Mouse (Mus musculus) MEL (cell line): ENCODE measurements at regions not wholly inside any gene's neighbourhood (a gene's known extent, or its start where the extent isn't known, plus 50 kb on each side); places are given as distances from the start of the nearest gene placed in this dataset.

ENCODE experiments used
- DNase-seq: peaks from one replicate; pipeline ENCODE4 v3.0.0; 2011; ENCODE audit warnings: low read depth, low spot score
- H3K27ac ChIP-seq: 2 replicates; pipeline ENCODE4 v1.5.1; 2012; ENCODE audit warnings: low read depth, mild to moderate bottlenecking, control low read depth, low read length, moderate library complexity; ENCODE audit not compliant: control insufficient read depth
- H3K27me3 ChIP-seq, 2 experiments: fragments of 150-350 bp in 1 of 2; sonication (generic) in 1 of 2; 2 replicates each; pipeline ENCODE4 v1.6.1; 2012; ENCODE audit warnings: low read length in 2 of 2, mild to moderate bottlenecking in 2 of 2, improper control_type of control experiment in 1 of 2, moderate library complexity in 1 of 2; ENCODE audit not compliant: insufficient read depth in 2 of 2, control insufficient read depth in 1 of 2
- H3K36me3 ChIP-seq, 2 experiments: 2 replicates each; pipeline ENCODE4 v1.6.1; 2012 to 2014; ENCODE audit warnings: low read length in 2 of 2, improper control_type of control experiment in 1 of 2, inconsistent platforms in 1 of 2, mild to moderate bottlenecking in 1 of 2; ENCODE audit not compliant: insufficient read depth in 2 of 2, control insufficient read depth in 1 of 2
- H3K4me1 ChIP-seq, 2 experiments: fragments of 150-350 bp in 1 of 2; sonication (generic) in 1 of 2; 2 replicates each; pipeline ENCODE4 v1.6.1; 2012; ENCODE audit warnings: low read length in 2 of 2, improper control_type of control experiment in 1 of 2, mild to moderate bottlenecking in 1 of 2; ENCODE audit not compliant: insufficient read depth in 2 of 2, control insufficient read depth in 1 of 2
- H3K4me3 ChIP-seq, 2 experiments: fragments of 150-350 bp in 1 of 2; sonication (generic) in 1 of 2; 2 replicates each; pipeline ENCODE4 v1.5.1; 2012; ENCODE audit warnings: low read depth in 2 of 2, low read length in 2 of 2, mild to moderate bottlenecking in 2 of 2, moderate library complexity in 2 of 2, control low read depth in 1 of 2, improper control_type of control experiment in 1 of 2; ENCODE audit not compliant: control insufficient read depth in 1 of 2, insufficient read depth in 1 of 2
- H3K79me2 ChIP-seq: 2 replicates; pipeline ENCODE4 v1.6.1; 2012; ENCODE audit warnings: mild to moderate bottlenecking, low read length, moderate library complexity; ENCODE audit not compliant: control insufficient read depth, poor library complexity, insufficient read depth
- H3K9ac ChIP-seq: 2 replicates; pipeline ENCODE4 v1.6.1; 2012; ENCODE audit warnings: low read depth, mild to moderate bottlenecking, control low read depth, low read length, moderate library complexity; ENCODE audit not compliant: control insufficient read depth, poor library complexity, severe bottlenecking
- H3K9me3 ChIP-seq: fragments of 150-350 bp; sonication (generic); replicated peaks from 2 replicates; pipeline ENCODE4 v1.6.1; 2012; ENCODE audit warnings: mild to moderate bottlenecking, low read length, improper control_type of control experiment, moderate library complexity; ENCODE audit not compliant: insufficient read depth
- CTCF ChIP-seq, 3 experiments: IDR thresholded peaks in 2 of 3; conservative IDR thresholded peaks in 1 of 3; 2 replicates each; pipeline ENCODE4 v1.5.1; 2011 to 2012; ENCODE audit warnings: low read length in 3 of 3, low read depth in 2 of 3, mild to moderate bottlenecking in 2 of 3, improper control_type of control experiment in 1 of 3, inconsistent platforms in 1 of 3, mixed read lengths in 1 of 3, moderate library complexity in 1 of 3; ENCODE audit not compliant: control insufficient read depth in 1 of 3, insufficient read depth in 1 of 3, poor library complexity in 1 of 3, severe bottlenecking in 1 of 3
- ELF1 ChIP-seq: IDR thresholded peaks from 2 replicates; pipeline ENCODE4 v1.6.1; 2014; ENCODE audit warnings: low read depth, mild to moderate bottlenecking, inconsistent platforms, low read length, improper control_type of control experiment, moderate library complexity
- EP300 ChIP-seq, 2 experiments: IDR thresholded peaks; 2 replicates each; pipeline ENCODE4 v1.6.1; 2011; ENCODE audit warnings: improper control_type of control experiment in 2 of 2, low read length in 2 of 2, low read depth in 1 of 2, mild to moderate bottlenecking in 1 of 2
- ETS1 ChIP-seq: IDR thresholded peaks from 2 replicates; pipeline ENCODE4 v1.6.1; 2012; ENCODE audit warnings: low read depth, mild to moderate bottlenecking, inconsistent platforms, low read length, improper control_type of control experiment, moderate library complexity
- GABPA ChIP-seq: IDR thresholded peaks from 2 replicates; pipeline ENCODE4 v1.6.1; 2012; ENCODE audit warnings: low read depth, mild to moderate bottlenecking, inconsistent platforms, low read length, improper control_type of control experiment, moderate library complexity
- GATA1 ChIP-seq: IDR thresholded peaks from 2 replicates; pipeline ENCODE4 v1.6.1; 2011; ENCODE audit warnings: low read depth, low read length, improper control_type of control experiment
- HCFC1 ChIP-seq: IDR thresholded peaks from 2 replicates; pipeline ENCODE4 v1.6.1; 2012; ENCODE audit warnings: low read depth, mild to moderate bottlenecking, inconsistent platforms, low read length, improper control_type of control experiment, moderate library complexity
- KAT2A ChIP-seq: conservative IDR thresholded peaks from 2 replicates; pipeline ENCODE4 v1.6.1; 2012; ENCODE audit warnings: low read depth, low read length, improper control_type of control experiment, inconsistent platforms
- MAX ChIP-seq: IDR thresholded peaks from 2 replicates; pipeline ENCODE4 v1.6.1; 2011; ENCODE audit warnings: low read length, improper control_type of control experiment
- MEF2A ChIP-seq: IDR thresholded peaks from 2 replicates; pipeline ENCODE4 v1.6.1; 2014; ENCODE audit warnings: low read depth, mild to moderate bottlenecking, inconsistent platforms, low read length, improper control_type of control experiment; ENCODE audit not compliant: poor library complexity, insufficient replicate concordance, severe bottlenecking; ENCODE audit errors: extremely low read depth
- MXI1 ChIP-seq: IDR thresholded peaks from 2 replicates; pipeline ENCODE4 v1.6.1; 2011; ENCODE audit warnings: mild to moderate bottlenecking, low read depth, low read length, improper control_type of control experiment
- MYB ChIP-seq: IDR thresholded peaks from 2 replicates; pipeline ENCODE4 v1.6.1; 2011; ENCODE audit warnings: mild to moderate bottlenecking, low read depth, low read length, improper control_type of control experiment
- MYC ChIP-seq: IDR thresholded peaks from 2 replicates; pipeline ENCODE4 v1.6.1; 2011; ENCODE audit warnings: low read depth, mild to moderate bottlenecking, low read length, improper control_type of control experiment, moderate library complexity
- POLR2AphosphoS2 ChIP-seq: IDR thresholded peaks from 2 replicates; pipeline ENCODE4 v1.6.1; 2011; ENCODE audit warnings: low read length, improper control_type of control experiment
- RAD21 ChIP-seq: IDR thresholded peaks from 2 replicates; pipeline ENCODE4 v1.6.1; 2011; ENCODE audit warnings: mild to moderate bottlenecking, low read depth, low read length, improper control_type of control experiment
- RCOR1 ChIP-seq: IDR thresholded peaks from 2 replicates; pipeline ENCODE4 v1.6.1; 2012; ENCODE audit warnings: low read depth, mild to moderate bottlenecking, inconsistent platforms, low read length, improper control_type of control experiment
- TCF12 ChIP-seq: IDR thresholded peaks from 2 replicates; pipeline ENCODE4 v1.6.1; 2014; ENCODE audit warnings: low read depth, mild to moderate bottlenecking, inconsistent platforms, low read length, improper control_type of control experiment, moderate library complexity
- USF1 ChIP-seq: IDR thresholded peaks from 2 replicates; pipeline ENCODE4 v1.6.1; 2014; ENCODE audit warnings: low read depth, mild to moderate bottlenecking, inconsistent platforms, low read length, improper control_type of control experiment, moderate library complexity
- USF2 ChIP-seq, 2 experiments: IDR thresholded peaks; 2 replicates each; pipeline ENCODE4 v1.6.1; 2011 to 2012; ENCODE audit warnings: improper control_type of control experiment in 2 of 2, low read length in 2 of 2, borderline replicate concordance in 1 of 2, inconsistent platforms in 1 of 2, low read depth in 1 of 2, mild to moderate bottlenecking in 1 of 2; ENCODE audit not compliant: insufficient read depth in 1 of 2
- ZC3H11A ChIP-seq: IDR thresholded peaks from 2 replicates; pipeline ENCODE4 v1.6.1; 2012; ENCODE audit warnings: low read depth, mild to moderate bottlenecking, inconsistent platforms, low read length, improper control_type of control experiment

GRCm38 (mm10) chr1:148924506-148924905 lies 1036.6 kb downstream of the Pla2g4a start:
- H3K79me2 ChIP-seq = no peaks in the 10 kb centered on the region
- H3K9me3 ChIP-seq = no peaks in the 10 kb centered on the region
- no peak overlapping the region for H3K4me3 ChIP-seq
- TF ChIP-seq CTCF (IDR thresholded peaks at IDR 0.05 in 2 of 3, conservative IDR thresholded peaks at IDR 0.05 in 1 of 3; ENCODE audit: control insufficient read depth in 1 of 3, insufficient read depth in 1 of 3, low read depth in 2 of 3, low read length in 3 of 3, poor library complexity in 1 of 3, severe bottlenecking in 1 of 3) = no peak
- TF ChIP-seq KAT2A = no peak
- TF ChIP-seq GABPA = no peak
- TF ChIP-seq MYC = no peak
- TF ChIP-seq USF1 = no peak
- no peak for TF ChIP-seq HCFC1
- TF ChIP-seq MEF2A = no peak
- no peak for TF ChIP-seq RAD21
- no peak for TF ChIP-seq ZC3H11A
- TF ChIP-seq MXI1 = no peak
- no peaks in the 10 kb centered on the region for H3K36me3 ChIP-seq
- no peaks in the 10 kb centered on the region for H3K4me1 ChIP-seq
- no peak for DNase-seq
- no peak overlapping the region for H3K9ac ChIP-seq
- no peak overlapping the region for H3K27ac ChIP-seq
- H3K27me3 ChIP-seq = no peaks in the 10 kb centered on the region

GRCm38 (mm10) chr1:148917062-148917461 lies 1044.0 kb downstream of the Pla2g4a start:
- no peaks in the 10 kb centered on the region for H3K27me3 ChIP-seq
- H3K9me3 ChIP-seq = no peaks in the 10 kb centered on the region
- H3K27ac ChIP-seq = no peak overlapping the region
- H3K4me3 ChIP-seq = no peak overlapping the region
- no peaks in the 10 kb centered on the region for H3K79me2 ChIP-seq
- no peak overlapping the region for H3K9ac ChIP-seq
- peaks cover 0 to 13% of the 10 kb centered on the region in 2 experiments; a peak in 2 of 4 replicates for H3K4me1 ChIP-seq
- TF ChIP-seq POLR2AphosphoS2 (no peak), MAX (peak; percentile 77), MYC (peak; percentile 37; the same call in 1 of the 2 replicates), ELF1 (no peak), MXI1 (peak; percentile 46; the same call in 1 of the 2 replicates), USF2 (IDR thresholded peaks at IDR 0.05; ENCODE audit: borderline replicate concordance in 1 of 2, insufficient read depth in 1 of 2, low read depth in 1 of 2, low read length in 2 of 2) (no peak), TCF12 (peak; percentile 21; the same call in 1 of the 2 replicates), EP300 (IDR thresholded peaks at IDR 0.05; ENCODE audit: low read depth in 1 of 2, low read length in 2 of 2) (peak; percentile 53 to 56; a peak in 3 of 4 replicates), GATA1 (peak; percentile 35; the same call in 1 of the 2 replicates), ETS1 (peak; percentile 49; the same call in 1 of the 2 replicates), MYB (no peak), RCOR1 (peak; percentile 52; the same call in 1 of the 2 replicates)
- DNase-seq = peak; percentile 43
- peaks cover 0 to 4% of the 10 kb centered on the region in 2 experiments; a peak in 2 of 4 replicates for H3K36me3 ChIP-seq
